Mouse (Mus musculus): ENCODE results near the gene Atp5f1.
"Not testable (repeated sequence)": the region's sequence is repeated elsewhere in the genome, so short reads cannot be mapped to it uniquely, and the experiment has no call there.

The Atp5f1 gene

DNA sequence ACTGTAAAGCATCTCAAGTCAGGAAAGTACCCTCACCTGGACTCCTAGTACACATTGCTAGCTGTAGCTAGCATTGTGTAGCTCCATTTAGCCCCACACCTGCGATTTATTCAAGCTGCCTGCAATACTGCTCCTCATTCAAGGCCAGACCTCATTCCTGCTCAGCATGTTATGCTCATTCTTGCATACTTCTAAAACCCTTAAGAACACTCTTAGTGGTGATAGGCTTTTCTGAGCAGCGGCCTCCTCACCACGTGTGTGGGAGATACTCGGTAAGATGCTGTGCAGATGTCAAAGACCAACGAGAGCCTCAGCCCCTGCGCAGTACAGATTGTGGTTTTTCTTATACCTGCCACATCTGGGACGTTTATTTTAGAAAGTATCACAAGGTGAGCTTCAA, 30.1 kb downstream of the Atp5f1 start:
- DNase-seq: no peak

DNA sequence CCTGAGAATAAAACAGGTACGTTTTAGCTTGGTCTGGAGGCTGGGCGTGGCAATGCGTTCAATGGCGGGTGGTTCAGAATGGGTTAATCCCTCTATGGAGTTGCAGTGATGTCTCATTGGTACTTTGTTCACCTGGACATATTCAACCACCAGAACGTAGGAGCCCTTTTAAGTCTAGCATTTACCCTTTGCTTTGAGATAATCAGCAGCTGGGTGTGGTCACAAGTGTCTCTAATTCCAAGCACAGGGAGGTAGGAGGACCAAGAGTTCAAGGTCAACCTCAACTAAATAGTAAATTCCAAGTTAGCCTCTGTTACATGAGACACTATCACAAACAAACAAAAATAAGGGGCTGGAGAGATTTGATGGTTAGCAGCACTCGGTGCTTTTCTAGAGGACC, 31.1 kb downstream of the Atp5f1 start:
- no peak for DNase-seq

DNA sequence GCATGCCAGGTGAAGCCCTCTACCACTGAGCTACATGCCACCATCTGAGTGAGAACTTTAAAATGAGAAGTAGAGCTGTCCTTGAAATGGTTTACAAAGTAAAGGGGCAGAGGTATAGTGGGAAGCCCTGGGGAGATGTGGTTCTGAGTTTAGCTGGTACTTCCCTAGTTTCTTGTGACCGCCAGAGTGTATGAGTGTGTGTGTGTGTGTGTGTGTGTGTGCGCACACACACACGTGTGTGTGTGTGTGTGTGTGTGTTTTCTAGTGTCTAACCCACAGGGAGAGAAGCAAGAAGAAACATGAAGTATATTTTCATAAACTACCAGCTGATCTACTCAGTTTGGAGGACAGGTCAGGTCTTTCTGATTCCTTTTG, 31.7 kb downstream of the Atp5f1 start:
- DNase-seq: no peak

DNA sequence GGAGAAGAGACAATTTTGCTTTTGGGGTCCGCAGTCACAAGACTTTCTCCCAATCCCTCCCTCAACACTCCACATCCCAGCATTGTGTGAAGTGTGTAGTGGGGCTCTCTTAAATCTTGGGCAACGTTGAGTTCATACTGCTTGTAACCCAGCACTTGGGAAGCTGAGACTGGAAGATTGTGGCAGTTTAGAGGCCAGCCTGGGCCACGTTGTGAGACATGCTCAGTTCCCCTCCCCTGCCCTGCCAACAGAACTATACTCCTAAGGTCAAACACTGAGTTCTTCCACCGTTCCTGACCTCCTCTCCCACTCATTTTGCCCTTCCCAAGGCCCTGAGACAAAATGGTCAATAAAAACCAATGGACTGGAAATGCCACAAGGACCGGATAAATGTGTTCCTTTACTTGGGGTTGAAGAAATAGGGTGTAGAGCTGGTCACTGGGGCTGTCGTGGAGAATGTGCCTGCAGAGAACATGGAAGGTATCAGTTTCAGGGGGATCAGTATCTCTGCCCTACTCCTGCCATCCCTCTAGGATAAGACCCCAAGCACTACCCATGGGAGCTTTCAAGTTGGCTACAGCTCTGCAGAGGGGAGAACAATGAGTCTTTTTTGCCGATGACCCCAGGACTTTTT, 32.2 kb downstream of the Atp5f1 start:
- DNase-seq: no peak

DNA sequence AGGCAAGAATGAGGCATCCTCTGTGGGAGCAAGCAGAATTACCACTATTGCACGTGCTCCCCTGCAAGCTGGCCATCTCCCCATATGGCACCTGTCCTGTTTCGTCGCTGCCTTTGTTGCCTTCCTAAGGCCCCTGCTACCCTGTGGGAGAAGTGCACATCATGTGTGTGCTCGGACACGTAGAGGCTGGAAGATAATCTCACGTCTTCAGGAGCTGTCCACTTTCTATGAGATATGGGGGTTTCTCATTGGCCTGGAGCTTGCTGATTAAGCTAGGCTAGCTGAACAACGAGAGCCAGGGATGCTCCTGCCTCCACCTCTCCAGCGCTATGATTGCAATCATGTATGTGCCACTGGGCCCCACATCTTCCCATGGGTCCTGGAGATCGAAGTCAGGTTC, 35.3 kb downstream of the Atp5f1 start:
- peak; percentile 13 for DNase-seq

DNA sequence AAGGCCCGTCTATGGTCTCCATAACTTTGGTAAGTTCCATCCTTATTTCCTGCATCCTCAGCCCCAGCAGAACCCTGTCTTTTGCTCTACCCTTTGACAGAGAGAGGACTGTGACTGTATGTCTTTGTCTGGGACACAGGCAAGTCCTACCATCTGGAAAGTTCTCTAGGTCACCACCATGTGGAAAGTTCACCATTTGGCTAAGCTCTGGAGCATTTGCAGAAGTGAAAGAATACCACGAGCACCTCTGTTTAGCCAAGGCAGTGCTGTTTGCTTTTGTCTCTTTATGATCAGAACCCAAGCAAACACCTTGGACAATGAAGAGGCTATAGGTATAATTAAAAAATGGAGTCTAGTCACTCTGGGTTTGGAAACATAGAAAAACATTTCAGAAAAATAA, 37.9 kb downstream of the Atp5f1 start:
- no peak for DNase-seq

DNA sequence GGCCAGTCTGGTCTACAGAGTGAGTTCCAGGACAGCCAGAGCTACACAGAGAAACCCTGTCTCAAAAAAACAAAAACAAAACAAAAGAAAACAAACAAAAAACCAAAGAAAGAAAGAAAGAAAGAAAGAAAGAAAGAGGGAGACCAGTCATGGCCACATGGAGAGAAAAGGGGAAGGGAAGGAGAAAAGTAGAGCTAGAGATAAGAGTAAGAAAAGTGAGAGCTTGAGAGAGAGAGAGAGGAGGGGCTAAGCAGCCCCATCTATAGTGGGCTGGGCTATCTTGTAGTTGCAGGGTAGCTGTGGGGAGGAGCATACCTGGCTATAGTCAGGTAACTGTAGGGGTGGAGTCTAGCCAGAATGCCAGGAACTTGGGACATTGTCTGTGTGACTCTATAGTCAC, 39.2 kb downstream of the Atp5f1 start:
- not testable (repeated sequence) for DNase-seq

DNA sequence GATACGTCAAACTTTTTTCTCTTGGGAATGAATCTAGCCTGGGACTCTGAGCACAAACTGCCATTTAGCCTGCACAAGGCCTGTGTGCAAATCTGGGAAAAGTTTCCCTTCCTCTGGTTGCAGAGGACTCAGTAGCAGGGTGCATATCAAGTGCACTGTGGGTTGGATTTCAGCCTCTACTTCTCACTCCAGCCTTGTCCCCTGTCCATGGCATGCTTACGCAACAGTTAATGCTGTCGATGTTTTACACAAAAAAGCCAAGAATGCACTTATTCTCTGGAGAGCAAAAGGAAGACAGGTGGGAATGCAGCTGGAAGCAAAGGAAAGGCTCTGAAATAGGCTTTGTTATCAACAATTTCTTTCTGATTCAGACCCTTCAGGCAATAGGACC, 41.5 kb downstream of the Atp5f1 start:
- no peak for DNase-seq

DNA sequence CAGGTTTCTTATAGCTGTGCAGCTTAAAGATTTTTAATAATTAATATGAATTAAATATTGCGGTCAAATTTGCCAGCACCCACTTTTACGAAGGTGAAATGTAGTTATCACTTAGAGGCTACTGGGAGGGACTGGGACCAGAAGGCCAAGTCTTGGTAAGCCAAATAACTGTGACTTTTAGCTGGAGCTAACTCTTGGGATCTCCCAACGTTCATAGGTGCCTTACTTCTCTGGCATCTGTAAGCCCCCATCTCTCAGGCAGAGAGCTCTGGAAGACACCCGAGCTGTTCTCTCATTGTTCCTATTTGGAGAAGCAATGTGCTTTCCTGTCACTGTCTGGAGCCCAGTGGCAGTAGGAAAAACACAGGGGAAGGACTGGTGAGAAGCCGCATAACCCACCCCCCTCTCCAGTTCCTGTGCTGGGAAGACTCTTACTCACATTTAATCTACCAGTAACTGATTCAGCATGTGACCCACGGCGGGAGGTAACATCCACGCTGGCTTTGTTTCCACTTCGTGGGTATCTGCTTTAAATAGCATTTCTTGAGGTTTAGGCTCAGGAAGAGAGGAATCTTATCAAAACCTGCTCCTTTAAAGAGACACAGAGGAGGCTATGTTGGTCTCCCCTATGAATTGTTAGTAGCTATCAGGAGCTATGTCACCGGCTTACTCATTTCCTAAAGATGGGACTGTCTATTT, 42.1 kb downstream of the Atp5f1 start:
- DNase-seq: no peak

DNA sequence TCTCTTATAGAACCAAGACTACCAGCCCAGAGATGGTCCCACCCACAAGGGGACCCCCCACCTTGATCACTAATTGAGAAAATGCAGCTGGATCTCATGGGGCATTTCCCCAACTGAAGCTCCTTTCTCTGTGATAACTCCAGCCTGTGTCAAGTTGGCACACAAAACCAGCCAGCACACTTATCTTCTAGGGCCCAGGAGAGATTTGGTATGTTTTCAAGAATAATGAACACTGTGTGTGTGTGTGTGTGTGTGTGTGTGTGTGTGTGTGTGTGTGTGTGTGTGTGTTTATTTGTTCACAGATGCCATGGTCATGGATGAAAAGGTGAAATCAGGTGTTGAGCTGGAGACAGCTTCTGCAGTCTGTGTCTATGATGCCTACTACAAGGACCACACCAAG, 43.4 kb downstream of the Atp5f1 start:
- not testable (repeated sequence) for DNase-seq

DNA sequence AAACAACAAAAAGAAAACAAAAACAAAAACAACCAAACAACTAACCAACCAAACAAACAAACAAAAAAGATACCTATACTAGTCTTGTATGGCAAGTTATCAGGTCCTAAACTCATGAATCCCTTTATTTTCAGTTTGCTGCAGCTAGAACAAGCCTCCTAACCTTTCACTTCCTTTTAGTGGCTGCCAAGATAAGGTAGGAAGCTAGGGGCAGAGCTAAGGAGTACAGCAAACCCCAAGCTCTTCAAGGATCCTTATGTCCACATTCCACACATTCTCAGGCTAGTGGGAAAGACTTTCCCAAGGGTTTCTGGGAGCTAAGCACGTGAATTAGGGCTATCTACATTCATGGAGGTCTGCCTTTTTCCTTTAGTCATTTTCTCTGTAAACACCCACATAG, 44.6 kb downstream of the Atp5f1 start:
- no peak for DNase-seq

DNA sequence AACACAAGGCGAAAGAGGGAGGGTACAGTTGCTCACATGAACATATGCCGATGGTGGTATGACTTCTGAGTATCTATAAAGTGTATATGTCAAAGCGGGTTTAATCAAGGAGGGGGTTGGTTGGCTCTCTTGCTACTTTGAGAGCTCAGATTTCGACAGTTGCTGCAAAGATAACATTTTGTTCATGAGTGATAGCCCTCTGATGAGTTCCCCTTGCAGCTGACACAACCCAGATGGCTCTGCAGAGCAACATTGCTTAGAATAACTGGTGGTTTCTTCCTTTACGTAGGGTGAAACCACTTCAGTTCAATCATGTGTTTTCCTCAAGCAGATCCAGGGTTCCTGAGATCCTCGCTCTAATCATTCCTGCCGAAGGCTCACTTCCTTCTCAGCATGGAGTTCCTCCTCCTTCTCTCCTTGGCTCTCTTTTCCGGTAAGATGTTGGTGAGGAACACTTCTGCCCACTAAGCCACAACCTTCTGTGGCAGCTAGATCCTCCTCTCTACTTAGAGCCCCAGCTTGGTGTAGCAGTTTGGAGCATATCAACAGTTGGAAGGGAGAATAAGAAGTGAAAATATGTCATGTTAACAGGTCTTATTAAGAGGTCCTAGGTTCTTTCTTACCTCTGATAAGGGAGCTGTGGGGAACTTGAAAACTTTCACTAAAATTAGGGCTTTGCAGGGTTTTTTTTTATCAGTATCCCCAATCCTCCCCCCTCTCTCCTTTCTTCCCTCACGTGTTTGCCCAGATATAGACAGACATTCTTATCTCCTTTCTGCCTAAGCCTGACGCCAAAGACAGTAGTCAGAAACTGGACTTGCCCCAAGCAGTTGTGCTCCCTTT, 45.8 kb downstream of the Atp5f1 start:
- DNase-seq: no peak

DNA sequence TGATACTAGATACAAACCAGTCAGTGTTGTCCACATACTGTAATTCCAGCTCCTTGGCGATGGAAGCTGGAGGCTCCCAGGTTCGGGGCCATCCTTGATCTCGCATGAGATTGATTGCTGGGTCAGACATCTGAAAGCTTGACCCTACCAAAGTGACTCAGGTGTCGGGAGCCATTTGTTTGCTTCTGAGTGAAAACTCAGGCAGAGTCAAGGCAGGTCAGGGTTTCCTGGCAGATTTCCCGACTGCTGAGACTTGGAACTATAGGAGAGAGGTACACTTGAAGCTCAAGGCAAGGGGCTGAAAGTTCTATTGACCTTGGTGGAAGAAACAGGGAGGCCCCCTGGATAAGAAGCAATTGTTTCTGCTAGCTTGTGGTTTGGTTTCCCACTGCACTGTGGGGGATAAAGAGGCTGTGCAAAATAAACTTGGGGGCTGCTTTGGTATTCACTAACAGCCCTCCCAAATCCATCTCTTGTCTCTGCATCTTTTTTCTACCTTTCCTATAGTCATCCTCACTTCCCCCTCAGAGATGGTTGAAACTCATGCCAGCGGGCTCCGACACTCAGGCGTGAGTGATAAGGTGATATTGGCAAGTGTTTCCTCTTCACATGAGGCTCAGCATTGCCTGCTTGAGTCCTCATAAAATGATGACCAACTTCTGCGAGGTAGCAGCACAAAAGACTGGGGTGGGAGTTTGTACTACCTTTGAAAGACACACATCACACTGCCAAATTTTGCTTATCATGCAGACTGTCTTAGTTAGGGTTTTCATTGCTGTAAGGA, 47.6 kb downstream of the Atp5f1 start:
- no peak for DNase-seq

DNA sequence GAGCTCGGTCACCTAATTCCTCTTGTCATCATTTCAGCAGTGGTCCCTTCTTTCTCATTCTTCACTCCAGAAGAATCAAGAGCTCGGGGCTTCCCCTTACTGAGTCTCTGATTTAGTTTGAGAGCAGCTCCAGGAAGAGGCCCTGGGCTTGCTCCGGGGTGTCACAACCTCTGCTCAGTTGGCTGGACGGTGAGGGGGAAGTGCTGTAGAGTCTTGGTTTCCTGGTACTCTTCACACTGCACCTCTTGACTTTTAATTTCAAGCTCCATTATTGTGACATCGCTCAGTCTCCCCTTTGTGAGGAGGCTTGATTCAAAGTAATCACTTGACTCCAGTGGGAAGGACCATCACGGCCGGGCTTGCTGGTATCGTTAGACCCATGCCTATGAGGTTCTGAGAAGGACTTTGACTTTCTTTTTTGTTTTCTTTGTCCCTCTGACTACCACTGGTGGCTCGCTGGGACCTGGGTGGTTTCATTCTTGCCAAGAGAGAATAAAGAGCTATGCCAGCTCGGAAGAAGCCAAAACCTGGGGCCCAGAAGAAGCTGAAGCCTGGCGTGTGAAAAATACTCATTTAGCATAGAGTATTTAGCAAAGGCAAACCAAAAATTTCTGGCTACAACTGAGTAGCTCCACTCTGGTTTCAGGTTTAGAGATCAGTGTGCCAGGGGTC, 49.2 kb downstream of the Atp5f1 start:
- no peak for DNase-seq

DNA sequence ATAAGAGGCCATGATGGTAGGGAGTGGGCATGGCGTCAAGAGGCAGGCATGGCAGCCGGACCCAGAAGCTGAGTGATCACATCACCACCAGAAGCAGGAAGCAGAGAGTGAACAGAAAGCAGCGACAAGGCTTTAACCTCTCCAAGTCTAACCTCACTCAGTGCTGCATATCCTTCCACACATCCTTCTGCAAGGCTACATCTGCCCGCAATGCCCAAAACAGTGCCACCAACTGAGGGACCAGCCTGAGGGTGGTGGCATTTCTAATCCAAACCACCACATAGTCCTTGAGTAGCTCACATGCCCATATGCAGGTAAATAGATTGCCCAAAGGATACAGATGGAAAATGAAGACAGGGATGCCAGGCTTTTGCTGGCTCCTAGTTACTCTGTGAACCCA, 50.9 kb downstream of the Atp5f1 start:
- DNase-seq: no peak

DNA sequence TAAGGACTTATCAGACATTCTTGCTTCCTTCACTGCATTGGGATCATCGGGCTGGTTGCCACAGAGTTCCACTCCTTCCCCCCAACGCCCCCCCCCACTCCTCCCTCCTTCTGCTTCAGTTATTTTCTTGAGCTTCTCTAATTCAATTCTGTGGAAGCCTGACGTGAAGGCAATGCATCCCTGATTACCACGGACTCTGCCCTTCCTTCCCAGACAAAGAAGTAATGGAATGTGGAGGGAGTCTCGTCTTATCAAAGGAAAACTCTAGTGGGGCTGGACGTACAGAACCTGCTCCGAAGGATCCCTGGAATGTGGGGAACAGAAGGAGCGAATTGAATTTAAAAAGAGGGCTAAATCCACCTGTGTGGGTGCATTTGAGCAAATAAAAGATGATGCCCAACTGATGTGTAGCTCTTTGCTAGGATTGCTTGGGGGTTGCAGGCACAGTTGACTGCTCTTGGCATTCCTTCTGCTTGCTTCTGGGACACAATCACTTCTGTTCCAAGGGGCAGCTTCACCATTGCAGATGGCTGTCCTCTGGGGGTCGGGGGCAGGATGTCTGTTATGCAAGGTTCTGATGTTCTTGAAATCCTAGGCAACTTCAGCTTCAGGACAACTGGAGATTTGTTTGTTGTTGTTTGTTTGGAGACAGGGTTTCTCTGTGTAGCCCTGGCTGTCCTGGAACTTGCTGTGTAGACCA, 51.8 kb downstream of the Atp5f1 start:
- no peak for DNase-seq

DNA sequence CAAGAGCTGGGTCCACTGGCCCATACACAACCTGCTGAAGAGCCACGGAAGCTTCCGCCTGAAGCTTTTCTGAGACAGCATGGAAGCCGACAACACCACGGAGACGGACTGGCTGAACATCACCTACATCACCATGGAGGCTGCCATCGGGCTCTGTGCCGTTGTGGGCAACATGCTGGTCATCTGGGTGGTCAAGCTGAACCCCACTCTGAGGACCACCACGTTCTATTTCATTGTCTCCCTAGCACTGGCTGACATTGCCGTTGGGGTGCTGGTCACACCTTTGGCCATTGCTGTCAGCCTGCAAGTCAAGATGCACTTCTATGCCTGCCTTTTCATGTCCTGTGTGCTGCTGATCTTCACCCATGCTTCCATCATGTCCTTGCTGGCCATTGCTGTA, 55.2 kb downstream of the Atp5f1 start:
- DNase-seq: no peak

DNA sequence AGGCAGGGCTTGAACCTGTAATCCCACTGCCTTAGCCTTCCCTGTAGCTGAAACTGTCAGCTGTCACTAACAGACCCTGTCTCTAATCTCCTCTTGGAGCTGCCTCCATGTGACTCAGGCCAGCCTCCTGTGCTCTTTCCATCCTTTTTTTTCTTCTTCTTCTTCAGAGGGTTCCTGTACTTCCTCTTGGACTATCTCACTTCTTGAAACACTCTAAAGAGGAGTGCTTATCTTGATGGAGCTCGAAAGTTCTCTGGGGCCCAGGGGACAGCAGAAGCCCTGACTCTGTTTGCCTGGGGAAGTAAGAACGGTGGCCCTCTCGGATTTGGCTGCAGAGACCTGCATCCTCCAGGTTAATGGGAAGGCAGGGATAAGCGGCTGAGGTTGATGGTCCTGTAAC, 55.7 kb downstream of the Atp5f1 start:
- DNase-seq: no peak

DNA sequence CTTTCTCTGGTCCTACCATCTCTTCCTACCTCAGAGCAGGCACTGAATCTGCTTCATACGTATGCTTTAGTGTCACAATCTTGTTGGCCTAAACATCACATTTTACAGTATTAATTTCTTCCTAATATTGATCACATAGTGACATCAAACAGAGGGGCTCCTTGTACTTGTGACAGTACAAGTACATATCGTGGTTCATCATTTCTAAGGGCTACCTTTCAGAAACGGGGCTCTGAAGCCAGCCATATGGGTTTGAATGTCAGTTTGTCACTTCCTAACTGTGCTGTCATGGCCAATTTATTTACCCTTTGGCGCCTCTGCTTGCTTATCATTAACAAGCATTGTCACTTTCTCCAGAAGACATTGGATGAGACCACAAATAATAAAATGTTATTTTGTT, 58.4 kb downstream of the Atp5f1 start:
- DNase-seq: no peak

DNA sequence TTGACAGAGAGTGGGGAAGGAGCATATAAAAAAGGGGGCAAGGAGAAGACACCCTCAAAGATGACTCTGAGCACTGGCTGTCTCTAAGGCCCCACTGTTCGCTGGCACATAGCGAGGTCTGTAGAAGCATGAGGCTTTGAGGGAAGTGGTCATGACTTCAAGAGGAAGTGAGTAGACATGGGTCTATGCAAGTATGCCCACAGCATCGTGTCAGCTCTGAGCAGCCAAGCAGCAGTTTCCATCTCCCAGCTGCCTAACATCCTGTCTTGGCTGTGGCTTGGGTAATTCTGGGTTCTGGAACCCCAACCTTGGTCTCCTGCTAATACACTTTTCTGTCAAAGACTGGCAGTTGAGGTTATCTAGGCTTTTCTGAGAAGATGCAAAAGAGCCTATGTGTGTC, 59.2 kb downstream of the Atp5f1 start:
- no peak for DNase-seq

DNA sequence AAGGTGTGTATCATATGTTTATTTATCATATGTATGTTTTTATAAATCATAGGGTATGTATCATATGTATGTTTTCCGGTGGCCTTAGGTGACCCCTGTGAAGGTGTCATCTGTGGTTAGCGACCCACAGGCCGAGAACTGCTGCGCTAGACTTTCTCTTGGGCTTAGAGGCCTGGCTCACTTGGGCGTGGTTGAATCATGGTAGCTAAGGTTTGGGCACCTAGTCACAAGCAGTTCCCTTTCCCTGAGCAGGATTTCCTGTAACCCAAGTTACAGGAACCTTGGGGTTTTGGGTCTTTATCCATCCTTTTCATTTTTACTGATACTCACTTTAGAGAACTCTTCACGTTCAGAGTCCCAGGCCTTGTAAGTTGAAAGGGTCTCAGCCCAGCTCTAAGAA, 59.6 kb downstream of the Atp5f1 start:
- DNase-seq: no peak
